Mouse (Mus musculus) CH12.LX (cell line): ENCODE results near the gene Ntrk3. TPM values are rescaled to one million over a fixed set of nuclear protein-coding genes. Genes with fewer than 3 reads are reported as not detected.

Experiments
- DNase-seq: peaks from one replicate; pipeline ENCODE4 v3.0.0-alpha.2; 2013; ENCODE audit errors: extremely low read depth
- H3K27ac ChIP-seq: 2 replicates; pipeline ENCODE4 v1.5.1; 2012; ENCODE audit warnings: low read depth, mild to moderate bottlenecking, control low read depth, moderate library complexity; ENCODE audit not compliant: insufficient read depth
- H3K27me3 ChIP-seq: replicated peaks from 2 replicates; pipeline ENCODE3; 2012; ENCODE audit warnings: inconsistent platforms
- H3K36me3 ChIP-seq, 2 experiments: replicated peaks in 1 of 2; 2 replicates each; pipeline versions ENCODE3 to v1.6.1; 2012; ENCODE audit warnings: inconsistent platforms in 1 of 2, low read length in 1 of 2, mild to moderate bottlenecking in 1 of 2, mixed read lengths in 1 of 2, moderate library complexity in 1 of 2; ENCODE audit not compliant: control insufficient read depth in 1 of 2, insufficient read depth in 1 of 2
- H3K4me1 ChIP-seq, 2 experiments: 2 replicates each; pipeline ENCODE4 v1.6.1; 2012; ENCODE audit warnings: inconsistent platforms in 1 of 2, moderate library complexity in 1 of 2; ENCODE audit not compliant: insufficient read depth in 2 of 2, control insufficient read depth in 1 of 2
- H3K4me2 ChIP-seq: 2 replicates; pipeline ENCODE4 v1.6.1; 2012; ENCODE audit warnings: low read depth, mild to moderate bottlenecking, control low read depth; ENCODE audit not compliant: poor library complexity, insufficient read depth, severe bottlenecking
- H3K4me3 ChIP-seq, 3 experiments: fragments of 150-350 bp in 1 of 3; sonication (generic) in 1 of 3; replicated peaks in 1 of 3; 2 replicates each; pipeline versions ENCODE3 to v1.5.1; 2011 to 2012; ENCODE audit warnings: low read depth in 2 of 3, low read length in 2 of 3, mild to moderate bottlenecking in 2 of 3, moderate library complexity in 2 of 3, control low read depth in 1 of 3, improper control_type of control experiment in 1 of 3, inconsistent platforms in 1 of 3, mixed read lengths in 1 of 3; ENCODE audit not compliant: poor library complexity in 1 of 3
- H3K79me2 ChIP-seq: replicated peaks from 2 replicates; pipeline ENCODE4 v1.6.1; 2012; ENCODE audit warnings: mild to moderate bottlenecking, moderate library complexity; ENCODE audit not compliant: control insufficient read depth, poor library complexity, insufficient read depth, severe bottlenecking; ENCODE audit errors: extremely low read depth
- H3K9ac ChIP-seq: 2 replicates; pipeline ENCODE4 v1.6.1; 2012; ENCODE audit warnings: low read depth, mild to moderate bottlenecking, control low read depth, moderate library complexity; ENCODE audit not compliant: insufficient read depth
- H3K9me3 ChIP-seq: replicated peaks from 2 replicates; pipeline ENCODE3; 2012; ENCODE audit warnings: low read length, inconsistent platforms, mixed read lengths
- CHD2 ChIP-seq: IDR thresholded peaks from 2 replicates; pipeline ENCODE4 v1.6.1; 2011; ENCODE audit warnings: low read length, improper control_type of control experiment
- E2F4 ChIP-seq: IDR thresholded peaks from 2 replicates; pipeline ENCODE4 v1.6.1; 2011; ENCODE audit warnings: low read depth, low read length, improper control_type of control experiment; ENCODE audit not compliant: insufficient replicate concordance
- ELF1 ChIP-seq: IDR thresholded peaks from 2 replicates; pipeline ENCODE4 v1.6.1; 2014; ENCODE audit warnings: low read depth, mild to moderate bottlenecking, inconsistent platforms, low read length, improper control_type of control experiment
- GABPA ChIP-seq: IDR thresholded peaks from 2 replicates; pipeline ENCODE4 v1.6.1; 2012; ENCODE audit warnings: low read depth, low read length, improper control_type of control experiment, inconsistent platforms; ENCODE audit not compliant: insufficient replicate concordance
- HCFC1 ChIP-seq: IDR thresholded peaks from 2 replicates; pipeline ENCODE4 v1.6.1; 2012; ENCODE audit warnings: low read depth, mild to moderate bottlenecking, inconsistent platforms, low read length, improper control_type of control experiment
- KAT2A ChIP-seq: IDR thresholded peaks from 2 replicates; pipeline ENCODE4 v1.6.1; 2012; ENCODE audit warnings: low read length, improper control_type of control experiment, inconsistent platforms; ENCODE audit not compliant: insufficient replicate concordance
- MAFK ChIP-seq: IDR thresholded peaks from 2 replicates; pipeline ENCODE4 v1.6.1; 2011; ENCODE audit warnings: low read length, improper control_type of control experiment; ENCODE audit not compliant: insufficient replicate concordance
- MXI1 ChIP-seq: IDR thresholded peaks from 2 replicates; pipeline ENCODE4 v1.6.1; 2011; ENCODE audit warnings: mild to moderate bottlenecking, low read depth, low read length, improper control_type of control experiment
- MYC ChIP-seq: IDR thresholded peaks from 2 replicates; pipeline ENCODE4 v1.6.1; 2011; ENCODE audit warnings: low read depth, mild to moderate bottlenecking, improper control_type of control experiment, low read length
- NRF1 ChIP-seq: IDR thresholded peaks from 2 replicates; pipeline ENCODE4 v1.6.1; 2014; ENCODE audit warnings: low read depth, mild to moderate bottlenecking, inconsistent platforms, low read length, improper control_type of control experiment, moderate library complexity
- PAX5 ChIP-seq: IDR thresholded peaks from 2 replicates; pipeline ENCODE4 v1.6.1; 2012; ENCODE audit warnings: low read length, inconsistent platforms, mixed read lengths
- POLR2A ChIP-seq: IDR thresholded peaks from 2 replicates; pipeline ENCODE4 v1.6.1; 2011; ENCODE audit warnings: low read depth, mild to moderate bottlenecking, improper control_type of control experiment, low read length
- POLR2AphosphoS2 ChIP-seq: IDR thresholded peaks from 2 replicates; pipeline ENCODE4 v1.6.1; 2011; ENCODE audit warnings: low read depth, low read length, improper control_type of control experiment
- SIN3A ChIP-seq: IDR thresholded peaks from 2 replicates; pipeline ENCODE4 v1.6.1; 2012; ENCODE audit warnings: low read length, improper control_type of control experiment, inconsistent platforms
- SMC3 ChIP-seq: IDR thresholded peaks from 2 replicates; pipeline ENCODE4 v1.6.1; 2011; ENCODE audit warnings: low read depth, low read length, improper control_type of control experiment
- TBP ChIP-seq: conservative IDR thresholded peaks from 2 replicates; pipeline ENCODE4 v1.6.1; 2011; ENCODE audit warnings: low read depth, low read length, improper control_type of control experiment
- TCF12 ChIP-seq: IDR thresholded peaks from 2 replicates; pipeline ENCODE4 v1.6.1; 2014; ENCODE audit warnings: low read depth, mild to moderate bottlenecking, inconsistent platforms, low read length, improper control_type of control experiment
- USF1 ChIP-seq: IDR thresholded peaks from 2 replicates; pipeline ENCODE4 v1.6.1; 2014; ENCODE audit warnings: low read depth, mild to moderate bottlenecking, inconsistent platforms, low read length, improper control_type of control experiment
- ZMIZ1 ChIP-seq: IDR thresholded peaks from 2 replicates; pipeline ENCODE4 v1.6.1; 2012; ENCODE audit warnings: low read depth, mild to moderate bottlenecking, inconsistent platforms, low read length, improper control_type of control experiment
- dilution Hi-C: fragments of 300-500 bp; cut with MboI; formaldehyde crosslinking; loops from 2 replicates; pipeline ENCODE4 v1.14.3; 2020; ENCODE audit warnings: low sequenced_read_pairs; ENCODE audit not compliant: extremely low pct_unique_long_range_greater_than_20kb, extremely low pct_ligation_motif_present
- in situ Hi-C: fragments of 300-500 bp; cut with MboI; formaldehyde crosslinking; loops from 3 replicates; pipeline ENCODE4 v1.14.3; 2019; ENCODE audit warnings: low sequenced_read_pairs, low pct_ligation_motif_present, low pct_unique_long_range_greater_than_20kb, mixed read lengths
- polyA plus RNA-seq: library from polyadenylated mRNA; unstranded; fragments of >175 nt; gene quantifications from 2 replicates; pipeline ENCODE4 v1.2.1, GENCODE M21; 2012; ENCODE audit warnings: low read depth; ENCODE audit not compliant: insufficient read length
- total RNA-seq, 2 experiments: library from RNA; depleted of rRNA; stranded (reverse); fragments of 300-350 nt in 1 of 2; fragments of >200 nt in 1 of 2; gene quantifications; 2 replicates each; pipeline ENCODE4 v1.2.3; 2012 to 2014

Ntrk3 gene
- total and polyA plus RNA-seq, 3 experiments: 0.21 TPM; not detected in 2

- in situ Hi-C loops (no loop called here), dilution Hi-C loops (no loop called here)
- H3K79me2 ChIP-seq: no peaks in the 10 kb centered on the region
- H3K27me3 ChIP-seq: no peaks in the 10 kb centered on the region
- no peak overlapping the region for H3K27ac ChIP-seq
- no peaks in the 10 kb centered on the region for H3K4me1 ChIP-seq
- no peak for DNase-seq
- peaks cover 79% of the 10 kb centered on the region for H3K9me3 ChIP-seq
- no peaks in the 10 kb centered on the region for H3K36me3 ChIP-seq
- H3K4me2 ChIP-seq: no peak overlapping the region
- TF ChIP-seq POLR2A (no peak), TBP (no peak), CHD2 (no peak), MYC (no peak), E2F4 (no peak), POLR2AphosphoS2 (no peak), USF1 (no peak), MXI1 (no peak), SIN3A (no peak), ZMIZ1 (no peak), HCFC1 (no peak), KAT2A (no peak), MAFK (no peak), ELF1 (no peak), SMC3 (no peak), TCF12 (no peak), NRF1 (no peak), PAX5 (no peak)
- H3K9ac ChIP-seq: no peak overlapping the region
- no peak overlapping the region for H3K4me3 ChIP-seq
Measured at GRCm38 (mm10) chr7:78267461-78268007, 470.3 kb downstream of the Ntrk3 start.

- dilution Hi-C loops: no loop called here
Measured at GRCm38 (mm10) chr7:78264432-78265002, 473.3 kb downstream of the Ntrk3 start.

More at GRCm38 (mm10) chr7:78264432-78265002, 473.3 kb downstream of the Ntrk3 start:
- no peak overlapping the region for H3K9ac ChIP-seq
- no peaks in the 10 kb centered on the region for H3K79me2 ChIP-seq
- no peaks in the 10 kb centered on the region for H3K4me1 ChIP-seq
- H3K36me3 ChIP-seq: no peaks in the 10 kb centered on the region
- H3K27me3 ChIP-seq: no peaks in the 10 kb centered on the region
- no peak for DNase-seq
- H3K27ac ChIP-seq: no peak overlapping the region
- H3K4me2 ChIP-seq: no peak overlapping the region
- no peak overlapping the region for H3K4me3 ChIP-seq
- H3K9me3 ChIP-seq: peaks cover 86% of the 10 kb centered on the region
- no peak for TF ChIP-seq GABPA
- in situ Hi-C loops: no loop called here
